Mouse (Mus musculus) brain, embryonic 14.5 days (tissue): ENCODE measurements at regions not wholly inside any gene's neighbourhood (a gene's known extent, or its start where the extent isn't known, plus 50 kb on each side); places are given as distances from the start of the nearest gene placed in this dataset.

Source experiments
- DNase-seq: peaks from one replicate; pipeline ENCODE4 v3.0.0-alpha.2; 2011; ENCODE audit warnings: low read depth
- CTCF ChIP-seq: fragments of 200-500 bp; IDR thresholded peaks from 2 replicates; pipeline ENCODE4 v1.5.1; 2012; ENCODE audit warnings: inconsistent platforms, mild to moderate bottlenecking, moderate library complexity, borderline replicate concordance; ENCODE audit not compliant: insufficient read depth, insufficient read length; ENCODE audit errors: extremely low read depth
- POLR2A ChIP-seq: fragments of 200-500 bp; IDR thresholded peaks from 2 replicates; pipeline ENCODE4 v1.6.1; 2012; ENCODE audit warnings: mild to moderate bottlenecking, inconsistent platforms, borderline replicate concordance; ENCODE audit not compliant: poor library complexity, insufficient read depth, insufficient read length, severe bottlenecking; ENCODE audit errors: extremely low read depth

GRCm38 (mm10) chr8:43956500-43956899, 246.7 kb upstream of the Adam34 start:
- no peak for DNase-seq
- TF ChIP-seq POLR2A (no peak), CTCF (no peak)

- peak; percentile 55 for DNase-seq
- TF ChIP-seq CTCF, result no peak
- no peak for TF ChIP-seq POLR2A
Observed at GRCm38 (mm10) chr8:43949224-43950021, 239.6 kb upstream of the Adam34 start.

DNA sequence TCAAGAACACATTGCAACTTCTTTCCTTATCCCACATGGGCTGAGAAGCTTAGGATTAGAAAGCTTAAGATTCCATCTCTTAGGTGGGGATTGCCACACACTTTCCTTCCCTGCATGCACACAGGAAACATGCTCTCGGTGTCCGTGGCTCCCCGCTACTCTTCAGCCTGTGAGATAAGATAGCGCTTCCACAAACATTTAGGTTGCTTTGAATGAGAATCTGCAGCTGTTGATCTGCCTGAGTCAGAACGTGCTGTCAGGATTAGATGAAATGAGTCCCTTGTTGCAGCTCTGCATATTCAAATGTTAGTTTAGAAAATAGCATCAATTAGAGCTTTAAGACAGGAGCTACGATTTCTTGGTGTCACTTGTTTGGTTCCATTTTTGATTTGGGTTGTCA, 239.0 kb upstream of the Adam34 start:
- TF ChIP-seq POLR2A (no peak), CTCF (no peak)
- DNase-seq, result peak; percentile 60

DNA sequence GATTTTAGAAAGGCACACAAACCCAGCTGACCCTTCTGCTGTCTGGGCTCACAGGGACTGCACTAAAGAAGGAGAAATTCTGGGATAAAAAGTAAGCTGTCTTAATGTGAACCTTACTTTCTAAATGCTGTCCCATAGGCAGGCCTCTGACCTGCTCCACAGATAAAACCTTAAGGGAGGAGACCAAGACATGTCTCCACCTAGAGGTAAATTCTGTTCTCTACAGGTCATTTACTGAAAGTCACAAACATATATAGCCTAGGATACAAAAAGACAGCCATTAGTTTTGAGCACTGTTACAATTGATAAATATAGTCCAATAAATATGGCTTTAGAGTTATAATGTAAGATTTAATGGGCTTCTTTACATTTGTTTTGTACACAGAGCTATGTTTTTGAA, 221.9 kb upstream of the Adam34 start:
- DNase-seq, result peak; percentile 8
- TF ChIP-seq POLR2A, result no peak
- TF ChIP-seq CTCF, result peak; percentile 2; the same call in 1 of the 2 replicates

- DNase-seq, result no peak
- TF ChIP-seq CTCF (no peak), POLR2A (no peak)
Observed at GRCm38 (mm10) chr8:43922982-43923381, 213.1 kb upstream of the Adam34 start.

DNA sequence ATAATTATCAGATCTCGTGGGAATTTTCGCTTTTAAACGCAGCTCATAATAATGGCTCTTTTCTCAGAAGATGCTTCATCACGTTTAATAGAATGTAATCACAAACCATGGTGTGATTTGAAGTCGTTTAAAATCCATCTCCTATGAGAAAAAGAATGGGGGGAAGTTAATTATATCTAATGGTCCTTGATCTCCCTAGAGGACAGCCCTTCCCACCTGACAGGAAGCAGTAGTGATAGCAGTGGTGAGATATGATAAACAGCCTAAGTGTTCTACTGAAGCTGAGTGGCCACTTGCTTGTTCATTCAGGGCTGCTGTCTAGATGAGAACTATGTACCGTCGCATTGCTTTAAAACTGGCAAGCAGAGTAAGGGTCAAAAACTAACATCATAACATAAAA, 211.4 kb upstream of the Adam34 start:
- peak; percentile 6 for DNase-seq
- TF ChIP-seq CTCF, result no peak
- TF ChIP-seq POLR2A, result no peak

DNA sequence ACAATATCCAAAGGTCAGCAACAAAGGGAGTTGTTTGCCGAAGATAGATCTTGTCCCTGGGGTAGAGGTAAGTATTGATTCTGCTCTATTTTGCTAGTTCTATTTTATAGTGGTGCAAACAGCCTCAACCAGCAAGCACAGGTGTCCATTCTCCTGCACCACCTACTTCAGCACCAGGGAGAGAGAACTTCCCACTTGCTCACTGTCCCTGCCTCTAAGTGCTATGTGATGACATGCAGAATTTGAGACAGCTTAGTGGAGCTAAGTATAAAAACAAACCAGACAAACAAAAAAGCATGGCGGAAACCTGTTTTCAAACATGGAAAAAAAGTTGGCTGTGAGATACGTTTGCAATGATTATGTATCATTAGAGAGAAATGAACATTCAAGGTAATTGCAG, 196.3 kb upstream of the Adam34 start:
- no peak for DNase-seq
- TF ChIP-seq CTCF, result no peak
- no peak for TF ChIP-seq POLR2A

DNA sequence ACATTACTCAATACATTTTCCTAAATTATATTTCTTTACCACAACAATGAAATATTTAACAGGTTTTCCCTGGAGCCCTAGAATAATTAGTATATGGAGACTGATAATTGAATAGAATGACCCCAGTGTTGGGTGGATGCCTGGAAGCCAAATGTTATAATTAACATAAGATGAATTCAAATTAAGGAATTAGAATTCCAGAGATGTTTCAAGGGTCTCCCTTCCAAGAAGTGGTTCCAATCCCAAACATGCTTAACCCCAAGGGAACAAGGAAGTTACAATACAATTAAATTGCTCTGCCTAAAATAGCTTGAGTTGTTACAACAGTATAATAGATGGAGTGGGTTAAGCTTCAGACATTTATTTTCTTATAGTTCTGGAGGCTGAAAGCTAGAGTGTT, 185.3 kb upstream of the Adam34 start:
- DNase-seq, result peak; percentile 74

GRCm38 (mm10) chr8:43853820-43854590, 144.2 kb upstream of the Adam34 start:
- DNase-seq, result peak; percentile 58
- TF ChIP-seq POLR2A (no peak), CTCF (no peak)

More for the DNA sequence above, 185.3 kb upstream of the Adam34 start:
- no peak for TF ChIP-seq POLR2A
- TF ChIP-seq CTCF, result no peak
